In genomic region chr6:88446063-88447002, GRCm38 (mm10) we compare ENCODE assay signal across 8 mouse cellular contexts. TPM values are rescaled to one million over a fixed set of nuclear protein-coding genes. Genes with fewer than 3 reads are reported as not detected.
DNase-seq lines count a peak whose midpoint lies in the region; ATAC-seq and TF ChIP-seq lines count a peak whose summit lies in the region.

TSS of gene Eefsec (minus strand) at chr6:88446539.

- H3K4me3 ChIP-seq in cortical plate, adult 2 months (ENCODE audit: insufficient read depth, low read length), result peak within 1 kb of the TSS; percentile 87

- H3K27ac ChIP-seq in cortical plate, adult 2 months (ENCODE audit: insufficient read depth, low read length), result no peak within 1 kb of the TSS

- ATAC-seq in activated CD4-positive, CD25-positive, alpha-beta regulatory T cell, adult 4 months, result peak; percentile 90
- peak; percentile 99 for ATAC-seq in megakaryocyte, adult 5-6 weeks (ENCODE audit: poor library complexity, severe bottlenecking)

- peaks cover 4% of the 10 kb centered on the region; the same call in 1 of the 2 replicates for H3K4me1 ChIP-seq in cortical plate, adult 2 months (ENCODE audit: control insufficient read depth, insufficient read depth, low read length)

- TF ChIP-seq POLR2A in cortical plate, adult 2 months (IDR thresholded peaks at IDR 0.05; ENCODE audit: extremely low read depth, insufficient read depth, low read length), result peak; percentile 52

- DNase-seq in gastrocnemius, postnatal 10 days, result peak; percentile 83
- peak; percentile 88 for DNase-seq in induced T-regulatory cell, adult 2 months (ENCODE audit: low read depth)
- peak; percentile 62 to 65 for DNase-seq in left cerebral cortex, adult 8-10 months (ENCODE audit: low spot score in 2 of 2)
- peak; percentile 81 for DNase-seq in right cerebral cortex, adult 18-20 months
- DNase-seq in urinary bladder, adult 2 months (ENCODE audit: low spot score), result peak; percentile 78

- TF ChIP-seq CTCF in cortical plate, adult 2 months (IDR thresholded peaks at IDR 0.05; ENCODE audit: extremely low read depth, insufficient read depth, low read length), result no peak

RNA-seq across cellular contexts. Expression of gene Eefsec, which starts in this region (rescaled TPM):
- polyA plus RNA-seq in activated CD4-positive, CD25-positive, alpha-beta regulatory T cell, adult 4 months (2017; shearing (Covaris generic)), result 10 to 100 TPM; 28.4 to 30.5 TPM
- 18.3 and 19.3 TPM in 2 replicates for polyA plus RNA-seq in cortical plate, adult 2 months (2012; rRNA removed)
- total RNA-seq in gastrocnemius, postnatal 10 days (2021), result 10 to 100 TPM in 1 of 2 experiments, 1 to 10 TPM in 1; 9.3 to 10.9 TPM
- 10 to 100 TPM; 19.5 to 24.6 (median 23.4) TPM for total RNA-seq in left cerebral cortex, adult 8-10 months (2022)
- total RNA-seq in megakaryocyte, adult 5-6 weeks (2015), result 10.5 and 11.2 TPM in 2 replicates
- 7.0 and 10.8 TPM in 2 replicates for total RNA-seq in megakaryocyte, adult 5-6 weeks (2017)
- polyA plus RNA-seq in urinary bladder, adult 2 months (2012; rRNA removed), result 13.8 and 15.8 TPM in 2 replicates
